Mouse (Mus musculus) brain, embryonic 14.5 days (tissue): ENCODE data around the gene Sugct.

Experiments
- CTCF ChIP-seq: fragments of 200-500 bp; IDR thresholded peaks from 2 replicates; pipeline ENCODE4 v1.5.1; 2012; ENCODE audit warnings: inconsistent platforms, mild to moderate bottlenecking, moderate library complexity, borderline replicate concordance; ENCODE audit not compliant: insufficient read depth, insufficient read length; ENCODE audit errors: extremely low read depth
- POLR2A ChIP-seq: fragments of 200-500 bp; IDR thresholded peaks from 2 replicates; pipeline ENCODE4 v1.6.1; 2012; ENCODE audit warnings: mild to moderate bottlenecking, inconsistent platforms, borderline replicate concordance; ENCODE audit not compliant: poor library complexity, insufficient read depth, insufficient read length, severe bottlenecking; ENCODE audit errors: extremely low read depth

DNA sequence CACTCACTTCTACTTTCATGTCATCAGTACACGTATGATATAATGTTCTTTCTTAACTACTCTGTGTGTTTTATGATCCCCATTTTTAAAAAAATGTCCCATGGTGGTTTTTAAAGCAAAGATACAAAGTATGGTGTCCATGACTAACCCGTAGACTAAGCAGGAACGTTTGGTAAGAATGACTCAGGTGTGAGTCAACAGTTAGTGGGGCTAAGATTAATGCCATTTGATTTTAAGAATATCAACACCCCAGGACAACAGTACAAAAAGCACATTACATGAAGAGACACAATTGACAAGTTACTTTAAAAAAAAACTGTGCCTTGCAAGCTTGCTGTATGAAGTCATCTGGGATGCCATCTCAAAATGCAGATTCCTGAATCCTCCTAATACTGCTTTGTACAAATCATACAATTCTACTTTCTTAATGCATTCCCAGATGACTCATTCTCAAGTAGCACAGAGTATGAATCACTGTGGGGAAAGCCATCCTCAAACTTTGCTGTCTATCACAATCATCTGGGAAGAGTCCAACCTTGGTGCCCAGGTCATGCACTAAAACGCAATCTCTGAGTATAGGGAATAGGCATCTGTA, 184.1 kb downstream of the Sugct start:
- TF ChIP-seq CTCF (no peak), POLR2A (no peak)
